Mouse (Mus musculus) heart, postnatal 36 days (tissue): ENCODE results near the gene Myo16. TPM values are rescaled to one million over a fixed set of nuclear protein-coding genes. Genes with fewer than 3 reads are reported as not detected.

Experiments
- DNase-seq, 2 experiments: peaks; one replicate each; pipeline ENCODE4 v3.0.0; 2021 to 2022
- intact Hi-C: fragments of 180-260 bp; cut with DNase I; formaldehyde crosslinking; loops from one replicate; pipeline ENCODE4 v1.15.1; 2025
- total RNA-seq, 2 experiments: library from RNA; stranded (reverse); gene quantifications; 2 replicates each; pipeline ENCODE4 v1.2.3; 2021

Gene Myo16
- total RNA-seq, 2 experiments from 2014 or later, result 2.4 to 3.2 TPM

DNA sequence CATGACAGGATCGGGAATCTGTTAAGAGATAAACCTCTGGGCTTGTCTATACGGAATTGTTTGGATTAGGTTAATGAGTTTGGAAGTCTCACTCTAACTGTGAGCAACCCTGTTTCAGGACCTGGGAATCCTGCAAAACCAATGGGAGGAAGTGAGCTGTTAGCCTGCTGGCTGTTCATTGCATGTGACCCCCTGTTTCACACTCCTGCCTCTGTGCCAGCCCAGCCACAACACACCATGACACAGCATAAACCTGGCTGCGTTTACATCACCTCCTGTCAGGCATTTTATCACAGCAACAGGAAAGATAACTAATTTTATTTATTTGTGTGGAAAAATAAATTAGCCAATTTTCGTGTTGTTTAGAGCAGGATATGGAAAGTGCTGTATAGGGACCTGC is 138.9 kb downstream of the Myo16 start:
- DNase-seq, result no peak
- intact Hi-C loops, result no loop called here

DNA sequence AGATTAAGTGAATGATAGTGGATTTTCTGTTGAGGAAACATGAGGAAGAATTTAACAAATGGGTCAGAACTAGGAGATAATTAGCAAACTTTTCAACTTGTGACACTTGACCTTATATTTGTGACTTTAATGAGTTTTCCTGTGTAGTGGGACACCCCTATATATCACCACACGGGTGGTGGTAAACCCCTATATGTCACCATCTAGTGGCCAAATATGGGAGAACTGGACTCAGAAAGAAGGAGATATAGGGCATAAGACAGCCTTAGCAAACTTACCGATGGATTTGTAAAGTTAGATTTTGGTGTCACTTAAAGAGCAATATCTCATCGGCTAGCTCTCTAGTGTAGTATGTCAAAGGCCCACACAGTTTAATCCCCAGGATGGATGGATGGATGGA is 147.1 kb downstream of the Myo16 start:
- intact Hi-C loops, result loop anchor here (2.0 kb wide), 1 partner anchor 324 kb away; the partner anchor contains the start of genes Abhd13 and Lig4
- DNase-seq, result no peak

DNA sequence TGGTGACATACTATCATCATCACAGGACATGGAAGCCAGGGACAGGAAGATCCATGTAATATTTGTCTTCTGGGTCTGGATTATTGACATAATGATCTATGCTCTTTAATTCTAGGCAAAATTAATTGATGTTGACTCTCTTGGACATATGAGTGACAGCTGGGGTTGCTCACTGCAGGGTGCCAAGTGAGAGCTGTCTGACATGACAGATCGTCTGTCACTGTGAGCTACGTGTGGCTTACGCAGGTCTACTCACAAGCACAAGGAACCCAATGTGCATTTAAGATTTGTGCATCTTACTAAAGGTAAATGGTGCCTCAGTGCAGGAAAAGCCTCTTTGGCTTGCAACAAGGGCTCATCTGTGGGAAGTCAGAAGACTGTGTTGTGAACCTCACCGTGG is 149.3 kb downstream of the Myo16 start:
- no peak for DNase-seq
- intact Hi-C loops, result no loop called here

DNA sequence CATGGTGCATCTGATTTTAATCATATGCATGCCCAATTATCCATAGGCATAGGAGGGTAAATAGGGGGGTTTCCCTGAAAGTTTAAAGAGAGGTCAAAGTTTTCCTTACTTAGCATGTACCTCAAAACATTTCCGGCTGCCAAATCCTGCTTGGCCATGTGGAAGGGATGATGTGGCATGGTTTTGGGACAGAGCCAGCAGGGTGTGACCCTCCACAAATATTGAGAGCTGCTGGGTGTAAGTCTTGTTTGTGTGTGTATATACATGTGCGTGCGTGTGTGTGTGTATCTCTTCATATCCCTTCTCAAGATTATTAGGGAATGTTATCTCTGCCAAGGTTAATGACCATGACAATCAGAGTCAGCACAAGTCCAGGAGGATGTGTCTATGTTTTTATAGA is 150.3 kb downstream of the Myo16 start:
- intact Hi-C loops, result no loop called here
- DNase-seq, result no peak

DNA sequence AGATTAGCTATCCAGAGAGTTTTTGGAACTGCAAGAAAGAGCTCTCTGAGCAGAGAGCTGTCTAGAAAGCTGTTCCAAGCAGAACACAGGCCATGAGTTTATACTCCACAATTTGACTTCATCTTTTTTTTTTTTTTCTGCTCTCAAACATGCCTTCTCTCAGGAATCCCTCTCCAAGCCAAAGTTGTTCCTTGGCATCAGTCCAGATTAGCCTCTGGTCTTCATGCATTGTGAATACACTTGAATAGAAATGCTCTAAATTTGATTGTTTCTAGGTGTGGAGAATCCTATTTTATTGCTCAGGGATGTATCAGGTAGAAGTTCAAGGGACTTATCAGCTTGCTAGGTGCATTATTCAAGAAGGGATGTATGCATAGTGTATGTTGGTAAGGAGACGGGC is 151.0 kb downstream of the Myo16 start:
- intact Hi-C loops, result no loop called here
- DNase-seq, result no peak

DNA sequence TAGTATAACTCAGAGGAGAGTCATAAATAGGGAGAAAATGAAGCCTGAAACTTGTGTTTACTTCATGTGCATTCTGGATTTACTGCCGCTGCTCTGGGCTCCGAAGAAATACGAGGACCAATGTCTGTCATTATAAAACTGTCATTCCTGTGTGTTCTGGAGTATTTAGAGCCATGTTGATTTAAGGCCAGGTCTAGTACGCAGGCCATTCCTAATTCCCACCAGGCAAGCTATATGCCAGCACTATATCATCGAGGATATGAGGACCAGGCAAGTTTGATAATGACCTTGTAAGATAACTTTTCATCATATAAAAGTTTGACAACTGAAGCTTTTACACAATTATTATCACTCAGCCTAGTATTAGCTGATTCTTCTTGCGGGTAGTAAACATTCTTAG is 153.6 kb downstream of the Myo16 start:
- intact Hi-C loops, result no loop called here
- DNase-seq, result no peak

DNA sequence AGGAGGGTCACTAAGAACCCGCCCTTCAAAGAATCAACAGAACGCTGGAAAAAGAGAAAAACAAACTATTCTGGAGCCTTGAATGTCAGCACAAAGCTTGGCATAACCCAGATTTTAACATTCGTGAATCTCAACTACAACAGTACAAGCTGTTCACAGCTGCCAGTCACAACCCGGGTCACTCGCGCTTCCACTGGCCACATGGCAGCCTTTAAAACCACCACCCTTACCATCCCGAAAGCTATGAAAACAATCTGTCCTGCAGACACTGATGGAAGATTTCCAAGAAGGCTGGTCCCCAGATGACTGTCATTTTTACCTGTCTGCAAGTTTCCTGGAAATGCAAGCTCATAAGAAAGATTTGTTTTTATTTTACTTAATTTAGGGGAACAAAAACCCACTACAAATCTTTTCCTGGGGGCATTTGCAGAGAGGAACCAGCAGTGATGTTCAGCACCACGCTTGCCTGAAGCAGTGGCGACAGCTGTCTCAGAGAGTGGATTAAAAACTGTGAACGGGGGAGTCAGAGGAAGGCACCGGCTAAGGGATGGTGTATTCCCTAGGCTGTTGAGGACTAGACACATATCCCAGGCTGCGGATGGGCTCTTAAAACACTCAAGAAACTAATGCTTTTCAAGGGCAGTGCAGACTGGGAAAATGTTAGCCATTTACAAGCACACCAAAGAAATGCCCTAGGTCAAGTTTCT is 154.2 kb downstream of the Myo16 start:
- DNase-seq, result no peak
- intact Hi-C loops, result no loop called here

DNA sequence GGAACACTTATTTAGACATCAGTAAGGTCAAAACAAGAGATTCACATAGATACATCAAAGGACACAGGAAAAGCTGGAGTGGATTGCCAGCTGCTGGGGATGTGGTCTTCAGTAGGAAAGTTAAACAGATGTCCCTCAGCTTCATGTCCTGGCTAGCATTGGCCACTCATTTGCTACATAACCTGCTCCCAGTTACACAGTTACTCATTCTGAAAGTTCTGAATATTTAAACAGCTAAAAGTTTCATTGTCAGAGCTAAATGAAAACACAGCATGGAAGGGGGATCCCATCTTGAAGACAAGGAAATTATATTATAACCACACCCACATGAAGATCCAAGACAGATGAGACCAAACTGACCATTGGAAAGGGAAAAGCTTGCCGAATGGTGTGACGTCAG is 156.8 kb downstream of the Myo16 start:
- DNase-seq, result no peak
- intact Hi-C loops, result no loop called here

DNA sequence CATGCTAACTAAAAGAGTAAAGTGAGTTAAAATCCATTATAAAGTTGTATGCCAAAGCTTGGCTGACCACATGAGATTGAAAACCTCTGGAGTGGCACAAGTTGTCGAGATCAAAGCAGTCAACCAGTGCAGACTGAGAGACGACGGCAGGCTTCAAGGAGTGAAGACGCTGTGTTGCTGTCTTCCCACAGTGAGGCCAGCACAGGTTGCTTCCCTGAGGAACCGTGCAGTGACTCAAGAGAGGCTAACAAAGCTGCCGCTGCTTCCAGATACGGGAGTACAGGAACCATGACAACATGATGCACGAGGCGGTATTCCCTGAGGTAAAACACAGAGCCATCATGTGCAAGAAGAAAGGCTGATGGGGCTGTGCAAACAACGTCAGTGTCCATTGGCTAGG is 158.6 kb downstream of the Myo16 start:
- intact Hi-C loops, result no loop called here
- DNase-seq, result no peak

DNA sequence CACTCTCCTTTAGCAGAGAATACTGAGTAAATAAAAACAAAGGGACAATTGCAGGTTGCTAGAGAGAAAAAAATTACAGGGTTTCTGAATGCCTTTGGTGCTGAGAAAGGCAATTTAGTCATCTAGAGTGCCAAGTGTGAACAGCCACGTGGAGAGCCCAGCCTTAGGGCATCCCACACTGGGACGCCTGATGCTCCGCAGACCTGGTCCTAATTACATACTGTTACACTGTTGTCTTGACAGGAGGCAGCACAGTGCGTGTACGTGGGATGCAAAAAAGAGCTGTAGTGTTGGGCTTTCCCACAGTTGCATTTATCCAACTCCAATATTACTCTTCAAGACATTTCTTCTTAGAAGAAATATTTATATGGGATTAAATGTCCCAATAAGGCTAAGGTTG is 162.5 kb downstream of the Myo16 start:
- no peak for DNase-seq
- intact Hi-C loops, result no loop called here

DNA sequence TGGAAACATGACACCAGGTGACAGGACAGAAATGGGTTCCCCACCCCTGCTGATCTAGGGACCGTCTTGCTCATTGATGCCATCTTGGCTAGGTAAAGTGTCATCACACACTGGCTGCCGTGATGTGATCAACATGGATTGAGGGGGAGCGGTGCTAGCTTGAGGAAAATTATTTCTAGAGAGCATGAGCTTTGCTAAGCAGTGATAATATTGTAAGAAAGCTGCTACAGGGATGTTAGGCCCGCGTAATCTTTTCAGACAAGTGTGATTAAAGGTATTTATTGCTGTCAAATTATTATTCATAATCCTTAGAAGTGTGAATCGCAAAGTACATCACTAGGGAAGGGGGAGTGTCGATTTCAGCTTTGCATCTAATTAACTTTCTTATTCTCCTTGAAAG is 164.4 kb downstream of the Myo16 start:
- intact Hi-C loops, result no loop called here
- DNase-seq, result no peak

DNA sequence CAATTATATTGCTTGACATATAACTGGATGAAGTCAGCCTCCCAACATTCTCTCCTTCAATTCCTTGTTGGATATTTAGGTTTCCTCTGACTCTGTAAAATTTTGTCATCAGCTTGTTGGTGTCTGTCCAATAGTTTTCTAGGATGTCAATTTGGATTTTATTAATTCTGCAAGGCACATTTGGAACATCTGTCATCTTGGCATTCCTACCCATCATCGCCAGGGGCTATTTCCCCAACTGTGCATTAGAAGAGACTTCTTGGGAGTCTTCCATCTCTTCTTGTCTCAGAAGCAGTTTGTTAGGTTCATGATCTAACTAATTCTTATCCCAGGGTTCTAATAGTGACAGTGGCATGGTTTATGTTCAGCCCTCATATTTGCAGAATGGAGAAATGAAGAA is 196.7 kb downstream of the Myo16 start:
- no peak for DNase-seq
- intact Hi-C loops, result no loop called here

DNA sequence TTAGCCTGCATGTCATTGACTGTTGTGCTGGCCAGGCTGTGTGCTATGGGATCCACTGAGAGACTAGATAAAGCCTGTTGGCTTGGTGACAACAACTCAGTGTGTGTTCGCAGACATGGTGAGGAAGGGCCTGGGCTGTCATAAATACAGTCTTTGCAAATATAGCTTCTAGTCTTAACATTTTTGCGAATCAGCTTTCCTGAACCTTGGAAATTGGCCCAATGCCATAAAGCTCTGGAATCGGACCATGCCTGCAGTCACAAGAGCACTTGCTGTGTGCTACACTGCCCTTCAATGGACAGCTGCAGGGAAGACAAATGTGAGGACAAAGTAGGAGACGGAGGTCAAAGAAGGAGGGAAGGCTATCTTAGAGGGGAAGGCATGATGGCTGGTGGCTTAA is 205.0 kb downstream of the Myo16 start:
- DNase-seq, result no peak
- intact Hi-C loops, result no loop called here

DNA sequence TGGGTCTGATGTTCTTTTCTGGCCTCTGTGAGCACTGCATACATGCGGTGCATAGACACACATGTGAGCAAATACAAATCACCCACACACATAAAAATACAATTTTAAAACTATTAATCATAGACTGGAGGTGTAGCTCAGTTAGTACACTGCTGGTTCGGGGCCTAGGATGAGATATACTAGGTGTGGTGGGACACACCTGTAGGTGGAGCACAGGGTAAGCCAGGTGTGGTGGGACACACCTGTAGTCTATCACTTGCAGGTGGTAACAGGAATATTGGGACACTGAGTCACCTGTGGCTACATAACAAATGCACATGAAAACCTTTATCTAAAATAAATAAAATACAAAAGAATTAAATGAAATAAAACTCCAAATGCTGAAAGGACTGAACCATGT is 209.2 kb downstream of the Myo16 start:
- intact Hi-C loops, result no loop called here
- no peak for DNase-seq

DNA sequence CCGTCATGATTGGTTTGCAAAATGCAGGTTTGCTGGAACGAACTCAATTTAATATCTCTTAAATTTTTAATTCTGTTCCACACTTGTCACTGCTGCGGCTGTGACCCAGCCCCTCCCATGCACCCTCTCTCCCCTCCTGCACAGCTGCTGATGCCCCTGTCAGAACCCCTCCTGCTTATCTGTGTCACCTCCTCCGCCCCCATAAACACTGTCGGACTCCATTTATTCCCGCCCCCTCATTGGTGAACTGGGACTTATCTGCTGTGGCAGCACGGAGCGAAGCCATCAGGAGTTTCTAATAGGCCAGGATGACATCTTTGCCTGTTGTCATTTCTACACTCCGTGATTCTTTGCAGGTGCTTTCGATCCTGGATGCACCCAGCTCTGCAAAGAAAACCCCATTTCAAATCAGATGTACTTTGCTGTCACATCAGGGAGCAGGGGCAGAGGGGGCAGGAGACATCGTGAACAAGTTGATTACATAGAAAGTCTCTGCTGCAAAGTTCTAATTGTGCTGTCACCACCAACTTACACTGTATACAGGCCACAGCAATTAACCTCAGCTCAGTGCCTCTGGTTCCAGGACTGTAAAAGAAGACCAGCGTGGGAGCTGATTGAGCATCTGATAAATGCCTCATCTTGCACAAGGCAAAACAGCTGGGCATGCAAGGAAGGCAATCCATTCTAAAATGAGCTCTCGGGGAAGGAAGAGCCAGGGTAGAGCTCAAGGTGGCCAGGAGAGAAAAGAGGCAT is 210.1 kb downstream of the Myo16 start:
- no peak for DNase-seq
- intact Hi-C loops, result no loop called here

DNA sequence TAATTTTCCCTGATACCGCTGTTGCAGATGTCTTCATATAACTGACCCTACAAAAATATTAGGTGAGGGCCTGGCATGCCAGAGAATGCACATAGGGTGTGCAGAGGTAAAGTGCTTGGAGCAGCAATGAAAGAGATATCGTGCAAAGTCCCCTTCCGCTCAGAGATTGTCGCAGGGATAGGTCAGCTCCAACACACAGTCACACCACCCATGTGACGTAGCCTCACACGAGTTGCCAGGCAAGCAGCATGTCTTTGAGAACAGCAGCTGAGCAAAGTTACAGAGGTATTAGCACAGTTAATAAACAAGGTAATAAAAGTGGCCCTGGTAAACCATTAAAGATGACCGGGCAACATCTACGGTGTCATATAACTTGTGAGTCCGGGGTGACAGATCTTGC is 212.4 kb downstream of the Myo16 start:
- intact Hi-C loops, result no loop called here
- DNase-seq, result no peak

DNA sequence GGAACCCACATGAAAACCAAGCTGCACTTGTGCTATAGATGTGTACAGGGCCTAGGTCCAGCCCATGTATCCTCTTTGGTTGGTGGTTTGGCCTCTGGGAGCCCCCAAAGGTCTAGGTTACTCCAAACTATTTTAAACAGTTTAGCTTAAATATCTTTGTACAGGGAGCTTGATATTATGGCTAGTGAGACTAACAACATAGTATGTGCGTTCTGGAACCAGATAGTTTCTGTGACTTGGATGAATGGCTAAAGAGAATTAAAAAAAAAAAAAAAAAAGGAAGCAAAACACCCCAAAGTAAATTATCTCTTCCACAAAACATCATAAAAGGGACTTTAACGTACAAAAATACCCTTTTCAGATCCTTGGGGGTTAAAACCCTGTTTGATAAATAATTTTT is 218.9 kb downstream of the Myo16 start:
- intact Hi-C loops, result no loop called here
- no peak for DNase-seq

DNA sequence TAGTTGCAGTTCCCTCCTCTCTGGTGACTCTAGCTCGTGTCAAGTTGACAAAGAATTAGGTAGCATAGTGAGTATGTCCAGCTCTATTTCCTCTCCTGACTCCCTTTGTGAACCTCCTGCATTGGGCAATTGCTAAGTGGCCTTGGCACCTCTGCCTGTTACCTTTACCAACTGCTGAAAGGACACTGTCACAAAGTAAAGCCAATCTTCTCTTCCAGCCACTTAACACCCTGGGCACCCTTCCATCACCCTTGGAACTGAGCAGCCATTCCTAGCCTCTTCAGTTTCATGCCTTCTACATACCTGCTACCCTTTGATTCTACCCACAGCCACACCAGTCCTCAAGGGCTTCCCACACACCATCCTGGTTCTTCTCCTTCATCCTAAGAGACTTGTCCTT is 233.4 kb downstream of the Myo16 start:
- peak; percentile 50 to 55 for DNase-seq

DNA sequence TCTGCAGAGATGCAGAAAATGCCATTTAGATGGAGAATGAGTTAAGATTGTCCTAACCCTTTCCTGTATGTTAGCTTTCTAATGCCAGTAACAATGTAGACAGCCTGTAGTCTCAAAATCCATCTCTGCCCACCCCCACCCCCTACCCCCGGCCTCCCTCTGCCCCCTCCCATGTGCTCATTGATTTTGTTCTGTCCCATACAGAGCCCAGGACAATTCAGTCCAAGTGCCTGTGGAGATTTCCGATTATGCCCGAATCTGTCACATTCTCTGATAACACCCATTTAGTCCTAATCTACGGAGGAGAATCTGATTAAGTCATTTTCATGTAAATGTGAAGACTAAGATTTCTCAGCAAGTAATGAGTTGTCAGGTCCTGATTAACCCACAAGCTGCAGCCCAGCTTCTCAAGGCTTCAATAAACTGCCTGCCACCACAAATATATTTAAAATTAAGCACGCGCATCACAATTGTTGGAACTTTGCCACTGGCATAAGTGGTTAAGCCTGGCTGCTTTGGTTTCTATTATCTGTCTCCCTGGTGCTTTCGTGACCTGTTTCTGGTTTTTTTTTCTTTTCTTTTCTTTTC is 237.5 kb downstream of the Myo16 start:
- no peak for DNase-seq
- intact Hi-C loops, result no loop called here

More for the DNA sequence above, 233.4 kb downstream of the Myo16 start:
- intact Hi-C loops, result no loop called here

DNA sequence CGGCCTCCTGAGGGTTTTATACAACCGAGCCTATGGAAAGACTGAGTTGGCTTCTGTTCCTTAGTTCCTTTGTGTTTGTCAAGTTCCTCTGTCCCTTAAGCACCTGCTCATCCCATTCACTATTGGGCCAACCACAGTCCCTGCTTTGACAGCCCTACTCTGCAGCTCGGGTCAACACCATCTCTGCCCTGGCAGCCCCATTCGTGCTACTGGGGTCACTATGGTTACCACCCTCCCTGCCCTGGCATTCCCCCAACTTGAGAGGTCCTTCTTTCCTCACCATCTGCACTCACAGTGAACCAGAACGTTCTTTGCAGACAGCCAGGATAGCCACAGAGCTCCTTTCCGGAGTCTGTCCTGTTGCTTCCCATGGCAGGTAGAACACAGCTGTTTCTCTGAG is 238.2 kb downstream of the Myo16 start:
- intact Hi-C loops, result no loop called here

DNA sequence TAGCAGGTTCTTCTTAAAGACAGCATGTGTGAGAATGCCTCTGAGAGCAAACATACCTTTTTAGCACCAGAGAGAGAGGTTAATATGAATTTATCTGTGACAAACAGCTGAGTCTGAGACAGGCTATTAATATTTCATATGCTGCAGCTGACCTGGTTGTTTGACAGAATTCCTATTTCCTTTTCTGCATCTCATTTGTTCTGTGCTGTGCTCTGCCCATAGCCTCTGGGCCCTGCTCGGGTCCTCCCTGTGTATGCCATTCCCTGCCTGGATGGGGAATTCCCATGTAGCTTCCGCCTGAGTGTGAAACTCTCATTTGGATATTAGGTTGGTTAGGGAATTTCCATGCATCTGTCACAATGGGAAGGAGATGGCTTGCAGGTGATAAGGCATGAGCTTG is 240.8 kb downstream of the Myo16 start:
- intact Hi-C loops, result no loop called here
- DNase-seq, result no peak

More for the DNA sequence above, 238.2 kb downstream of the Myo16 start:
- DNase-seq, result no peak

DNA sequence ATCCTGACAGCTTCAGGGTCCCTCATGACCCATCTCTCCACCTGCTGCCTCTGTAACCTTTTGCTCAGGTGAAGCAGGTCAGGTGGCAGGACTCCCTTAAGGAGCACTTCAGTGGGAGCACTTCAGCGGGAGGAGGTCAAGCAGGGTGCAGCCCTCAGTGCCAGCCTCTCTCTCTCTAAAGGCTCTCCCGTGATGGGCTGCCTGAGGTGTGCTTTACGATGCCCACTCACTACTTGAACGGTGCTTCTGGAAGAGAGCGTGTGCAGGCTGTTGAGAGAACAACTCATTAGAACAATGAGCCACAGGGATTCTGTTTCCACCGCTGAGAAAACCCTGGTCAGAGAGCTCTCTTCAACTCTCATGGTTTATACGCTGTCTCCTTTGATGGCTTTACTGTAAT is 241.4 kb downstream of the Myo16 start:
- intact Hi-C loops, result no loop called here
- DNase-seq, result no peak
